8 mouse cellular contexts compared by ENCODE assay signal in the genomic region with DNA sequence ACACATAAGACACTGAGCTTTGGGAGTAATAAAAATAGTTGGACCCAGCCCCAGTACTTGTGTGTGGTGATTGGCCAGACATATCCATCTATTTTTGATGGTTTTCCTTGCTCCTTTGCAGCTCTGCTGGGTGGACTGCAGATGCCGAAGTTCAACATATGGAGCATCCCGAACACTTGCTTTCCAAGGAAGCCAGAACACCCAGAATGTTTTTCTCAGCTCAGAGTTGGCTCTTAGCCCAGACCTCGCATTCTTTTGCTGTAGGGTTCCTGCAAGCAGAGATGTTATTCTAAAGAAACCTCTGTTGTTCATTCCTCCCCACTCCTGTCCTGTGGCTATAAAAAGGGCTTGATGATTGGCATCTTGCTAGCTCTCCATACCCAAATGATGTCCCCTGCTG.
DNase-seq lines count a peak whose midpoint lies in the region; ATAC-seq lines count a peak whose summit lies in the region.

No protein-coding gene starts in this region.

- H3K9me3 ChIP-seq in embryonic facial prominence, embryonic 14.5 days (ENCODE audit: control insufficient read depth, low read length): no peaks in the 10 kb centered on the region
- no peaks in the 10 kb centered on the region for H3K9me3 ChIP-seq in embryonic facial prominence, embryonic 10.5 days
- no peaks in the 10 kb centered on the region for H3K9me3 ChIP-seq in neural tube, embryonic 13.5 days

- H3K4me1 ChIP-seq in embryonic facial prominence, embryonic 14.5 days (ENCODE audit: control insufficient read depth, insufficient read depth, low read length): no peaks in the 10 kb centered on the region; the same call in 1 of the 2 replicates
- H3K4me1 ChIP-seq in embryonic facial prominence, embryonic 10.5 days: no peaks in the 10 kb centered on the region
- H3K4me1 ChIP-seq in neural tube, embryonic 13.5 days (replicated peaks): no peaks in the 10 kb centered on the region

- ATAC-seq in embryonic facial prominence, embryonic 14.5 days (ENCODE audit: low read depth): no peak
- 0 out of 2 replicates have a peak, but pooled peaks have one; percentile 36 for ATAC-seq in neural tube, embryonic 13.5 days (ENCODE audit: low read depth)
- ATAC-seq in erythroblast, adult 5-6 weeks (replicated peaks; ENCODE audit: low FRiP score, poor library complexity, severe bottlenecking): no peak
- ATAC-seq in megakaryocyte, adult 5-6 weeks (ENCODE audit: poor library complexity, severe bottlenecking): no peak

- H3K27ac ChIP-seq in embryonic facial prominence, embryonic 14.5 days (replicated peaks; ENCODE audit: low read depth, low read length): no peak overlapping the region
- no peak overlapping the region for H3K27ac ChIP-seq in embryonic facial prominence, embryonic 10.5 days (replicated peaks)
- H3K27ac ChIP-seq in neural tube, embryonic 13.5 days (replicated peaks): no peak overlapping the region

- H3K4me3 ChIP-seq in embryonic facial prominence, embryonic 14.5 days (ENCODE audit: low read depth, low read length): no peak overlapping the region
- no peak overlapping the region for H3K4me3 ChIP-seq in embryonic facial prominence, embryonic 10.5 days
- H3K4me3 ChIP-seq in neural tube, embryonic 13.5 days: no peak overlapping the region

- no peaks in the 10 kb centered on the region for H3K27me3 ChIP-seq in embryonic facial prominence, embryonic 14.5 days (replicated peaks; ENCODE audit: control insufficient read depth, insufficient read depth, low read length)
- no peaks in the 10 kb centered on the region for H3K27me3 ChIP-seq in embryonic facial prominence, embryonic 10.5 days (replicated peaks; ENCODE audit: low read depth, poor library complexity, severe bottlenecking)
- no peaks in the 10 kb centered on the region for H3K27me3 ChIP-seq in neural tube, embryonic 13.5 days

- H3K36me3 ChIP-seq in embryonic facial prominence, embryonic 14.5 days (ENCODE audit: control insufficient read depth, insufficient read depth, low read length): no peaks in the 10 kb centered on the region
- H3K36me3 ChIP-seq in embryonic facial prominence, embryonic 10.5 days (replicated peaks): no peaks in the 10 kb centered on the region
- no peaks in the 10 kb centered on the region for H3K36me3 ChIP-seq in neural tube, embryonic 13.5 days

- H3K9ac ChIP-seq in embryonic facial prominence, embryonic 14.5 days (ENCODE audit: low read depth, low read length): no peak overlapping the region
- H3K9ac ChIP-seq in neural tube, embryonic 13.5 days: no peak overlapping the region

- WGBS in embryonic facial prominence, embryonic 14.5 days: 27% methylated on average over 3 of the region's 3 CpGs
- WGBS in embryonic facial prominence, embryonic 10.5 days: 71% methylated on average over 3 of the region's 3 CpGs
- 50% methylated on average over 3 of the region's 3 CpGs for WGBS in neural tube, embryonic 13.5 days

- no peak overlapping the region for H3K4me2 ChIP-seq in embryonic facial prominence, embryonic 14.5 days (ENCODE audit: low read depth, low read length)
- H3K4me2 ChIP-seq in neural tube, embryonic 13.5 days: no peak overlapping the region

- DNase-seq in embryonic facial prominence, embryonic 14.5 days (ENCODE audit: low spot score): peak; percentile 86
- DNase-seq in embryonic facial prominence, embryonic 10.5 days (ENCODE audit: low spot score): no peak
- DNase-seq in neural tube, embryonic 10.5 days (ENCODE audit: extremely low spot score, low spot score): no peak
- DNase-seq in layer of hippocampus, postnatal 10 days (ENCODE audit: low spot score in 2 of 2): peak; percentile 25 to 54
- DNase-seq in telencephalon, adult 2 months (ENCODE audit: low read depth, low spot score): peak; percentile 89

Comparison
In these comparisons a context has a peak if more than half of its experiments do, and no peak if none do; other contexts are left out.
1. DNase-seq: peak in embryonic facial prominence, embryonic 14.5 days (single experiment), layer of hippocampus, postnatal 10 days (2 of 2) and telencephalon, adult 2 months (single experiment); none in embryonic facial prominence, embryonic 10.5 days (single experiment) and neural tube, embryonic 10.5 days (single experiment).